Mouse (Mus musculus): ENCODE results near the gene Notch4. TPM values are rescaled to one million over a fixed set of nuclear protein-coding genes. Genes with fewer than 3 reads are reported as not detected.

The Notch4 gene
- polyA plus RNA-seq, 1 experiment from 2014 or later, result 8.4 TPM

- H3K27ac ChIP-seq, result no peak overlapping the region
- H3K9me3 ChIP-seq, result no peaks in the 10 kb centered on the region
- H3K36me3 ChIP-seq, result no peaks in the 10 kb centered on the region
- H3K4me1 ChIP-seq, result peaks cover 9% of the 10 kb centered on the region
- WGBS, result 67% methylated on average over 3 of the region's 3 CpGs
- H3K27me3 ChIP-seq (ENCODE audit: insufficient read depth, poor library complexity, severe bottlenecking), result peaks cover 28% of the 10 kb centered on the region
- no peak for DNase-seq (ENCODE audit: low spot score)
- no peak overlapping the region for H3K4me3 ChIP-seq
Observed at GRCm38 (mm10) chr17:34637459-34637858, 73.4 kb downstream of the Notch4 start.

Other genes with a start within 250 kb of the Notch4 start
- gene H2-Eb2, start 238.6 kb upstream of the Notch4 start, polyA plus RNA-seq (2016; fragmentation: Nextera tagmentation; extraction: Ambion mirVana), result not detected in 2 replicates
- gene Btnl2, start 209.4 kb upstream of the Notch4 start, polyA plus RNA-seq (2016; fragmentation: Nextera tagmentation; extraction: Ambion mirVana), result 0.05 TPM in 1 of 2 replicates, not detected in the other
- not detected in 2 replicates for gene Btnl1, start 187.1 kb upstream of the Notch4 start, polyA plus RNA-seq (2016; fragmentation: Nextera tagmentation; extraction: Ambion mirVana)
- 0.14 and 0.15 TPM in 2 replicates for gene BC051142, start 165.4 kb upstream of the Notch4 start, polyA plus RNA-seq (2016; fragmentation: Nextera tagmentation; extraction: Ambion mirVana)
- not detected in 2 replicates for gene Btnl4, start 87.0 kb upstream of the Notch4 start, polyA plus RNA-seq (2016; fragmentation: Nextera tagmentation; extraction: Ambion mirVana)
- not detected in 2 replicates for gene Btnl6, start 46.9 kb upstream of the Notch4 start, polyA plus RNA-seq (2016; fragmentation: Nextera tagmentation; extraction: Ambion mirVana)
- 6.8 and 11.0 TPM in 2 replicates for gene Gpsm3, start 25.5 kb downstream of the Notch4 start, polyA plus RNA-seq (2016; fragmentation: Nextera tagmentation; extraction: Ambion mirVana)
- gene Pbx2, start 27.0 kb downstream of the Notch4 start, polyA plus RNA-seq (2016; fragmentation: Nextera tagmentation; extraction: Ambion mirVana), result 10.2 and 16.6 TPM in 2 replicates
- 5.3 and 5.6 TPM in 2 replicates for gene Ager, start 33.6 kb downstream of the Notch4 start, polyA plus RNA-seq (2016; fragmentation: Nextera tagmentation; extraction: Ambion mirVana)
- 139 and 157 TPM in 2 replicates for gene Rnf5, start 39.4 kb downstream of the Notch4 start, polyA plus RNA-seq (2016; fragmentation: Nextera tagmentation; extraction: Ambion mirVana)
- gene Agpat1, start 40.0 kb downstream of the Notch4 start, polyA plus RNA-seq (2016; fragmentation: Nextera tagmentation; extraction: Ambion mirVana), result 44.8 and 57.8 TPM in 2 replicates
- 0.49 and 1.7 TPM in 2 replicates for gene Egfl8, start 51.7 kb downstream of the Notch4 start, polyA plus RNA-seq (2016; fragmentation: Nextera tagmentation; extraction: Ambion mirVana)
- 24.3 and 27.5 TPM in 2 replicates for gene Ppt2, start 64.2 kb downstream of the Notch4 start, polyA plus RNA-seq (2016; fragmentation: Nextera tagmentation; extraction: Ambion mirVana)
- gene Prrt1, start 65.3 kb downstream of the Notch4 start, polyA plus RNA-seq (2016; fragmentation: Nextera tagmentation; extraction: Ambion mirVana), result 0.11 TPM in 1 of 2 replicates, not detected in the other
- gene Fkbpl, start 80.5 kb downstream of the Notch4 start, polyA plus RNA-seq (2016; fragmentation: Nextera tagmentation; extraction: Ambion mirVana), result 12.6 TPM in 2 replicates
- gene Atf6b, start 82.9 kb downstream of the Notch4 start, polyA plus RNA-seq (2016; fragmentation: Nextera tagmentation; extraction: Ambion mirVana), result 74.0 and 76.8 TPM in 2 replicates
- gene Tnxb, start 106.3 kb downstream of the Notch4 start, polyA plus RNA-seq (2016; fragmentation: Nextera tagmentation; extraction: Ambion mirVana), result 0.04 and 0.07 TPM in 2 replicates
- gene C4b, start 179.6 kb downstream of the Notch4 start, polyA plus RNA-seq (2016; fragmentation: Nextera tagmentation; extraction: Ambion mirVana), result not detected in 2 replicates
- gene Cyp21a1, start 240.3 kb downstream of the Notch4 start, polyA plus RNA-seq (2016; fragmentation: Nextera tagmentation; extraction: Ambion mirVana), result not detected in 2 replicates